Mouse (Mus musculus): Measurements from ENCODE around the gene Epha3. TPM values are rescaled to one million over a fixed set of nuclear protein-coding genes. Genes with fewer than 3 reads are reported as not detected.

Epha3 gene
- polyA plus RNA-seq, 1 experiment from 2014 or later: 1.4 TPM

DNA sequence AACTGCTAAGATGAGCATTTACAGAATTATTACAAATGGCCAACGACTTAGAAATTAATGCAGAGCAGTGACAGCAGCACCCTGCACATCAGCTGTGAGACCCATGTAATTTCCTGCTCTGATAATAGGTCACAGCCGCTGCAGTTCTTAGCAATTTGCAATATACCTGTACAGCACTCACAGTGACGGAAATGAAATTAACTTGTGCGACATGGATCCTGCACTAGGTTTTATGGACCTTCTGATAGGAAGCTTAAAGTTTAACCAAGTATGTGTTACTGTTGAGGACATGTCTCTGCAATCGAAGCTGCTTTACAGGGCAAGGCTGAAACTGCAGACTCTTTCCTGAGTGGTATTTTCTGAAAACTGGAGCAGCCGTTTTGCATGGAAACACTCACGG lies 80.4 kb downstream of the Epha3 start:
- ATAC-seq (ENCODE audit: low read depth): no peak
- Histone ChIP-seq H3K36me3 (no peaks in the 10 kb centered on the region), H3K27me3 (no peaks in the 10 kb centered on the region), H3K9ac (no peak overlapping the region), H3K4me2 (no peak overlapping the region), H3K4me1 (replicated peaks) (no peaks in the 10 kb centered on the region), H3K27ac (no peak overlapping the region), H3K4me3 (replicated peaks) (no peak overlapping the region), H3K9me3 (replicated peaks) (no peaks in the 10 kb centered on the region)
- 64% methylated on average over 7 of the region's 7 CpGs for WGBS (ENCODE audit: insufficient replicate concordance)
- DNase-seq: no peak

DNA sequence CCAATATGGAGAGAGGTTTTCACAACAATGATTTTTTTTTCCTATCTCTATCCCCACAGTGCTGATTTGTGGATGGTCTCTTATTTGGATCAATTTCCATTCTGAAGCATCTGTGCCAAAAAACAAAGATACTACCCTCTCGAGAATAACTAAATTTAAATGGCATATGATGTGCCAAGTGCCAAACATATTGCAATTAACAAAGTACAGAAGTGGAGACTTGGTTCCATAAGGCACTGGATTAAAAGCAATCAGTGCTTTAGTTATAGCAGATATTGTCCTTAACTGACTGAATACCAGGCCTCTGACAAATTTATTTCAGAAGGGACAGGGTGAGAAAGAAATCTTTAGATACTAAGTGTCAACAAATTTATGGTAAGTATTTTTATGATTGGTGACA lies 81.9 kb downstream of the Epha3 start:
- no peaks in the 10 kb centered on the region for H3K27me3 ChIP-seq
- no peaks in the 10 kb centered on the region for H3K36me3 ChIP-seq
- ATAC-seq (ENCODE audit: low read depth): no peak
- H3K4me3 ChIP-seq (replicated peaks): no peak overlapping the region
- DNase-seq: no peak
- H3K9ac ChIP-seq: no peak overlapping the region
- WGBS (ENCODE audit: insufficient replicate concordance): 42% methylated on average over 1 of the region's 1 CpGs
- H3K4me1 ChIP-seq (replicated peaks): no peaks in the 10 kb centered on the region
- H3K4me2 ChIP-seq: no peak overlapping the region
- H3K27ac ChIP-seq: no peak overlapping the region
- no peaks in the 10 kb centered on the region for H3K9me3 ChIP-seq (replicated peaks)

DNA sequence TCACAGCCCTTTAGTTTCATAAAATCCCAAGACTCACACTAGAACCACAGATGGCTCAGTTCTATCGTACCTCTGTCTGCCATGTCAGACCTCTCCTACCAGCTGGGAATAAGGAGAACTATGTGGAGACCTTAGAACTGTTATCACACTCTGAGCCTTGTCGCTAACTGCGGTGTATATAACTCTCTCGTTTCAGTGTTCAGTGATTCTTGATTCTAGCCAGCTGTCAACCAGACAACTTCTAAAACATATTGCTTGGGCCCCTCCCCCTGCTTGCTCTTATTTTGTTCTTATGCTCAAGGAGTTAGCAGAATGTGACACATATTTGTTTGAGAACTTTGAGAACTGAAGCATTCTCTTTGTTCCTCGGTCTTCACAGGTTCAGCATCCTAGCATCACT lies 83.8 kb downstream of the Epha3 start:
- H3K9me3 ChIP-seq (replicated peaks): no peaks in the 10 kb centered on the region
- H3K9ac ChIP-seq: no peak overlapping the region
- H3K27me3 ChIP-seq: no peaks in the 10 kb centered on the region
- H3K4me1 ChIP-seq (replicated peaks): no peaks in the 10 kb centered on the region
- no peak overlapping the region for H3K27ac ChIP-seq
- no peaks in the 10 kb centered on the region for H3K36me3 ChIP-seq
- H3K4me2 ChIP-seq: no peak overlapping the region
- H3K4me3 ChIP-seq (replicated peaks): no peak overlapping the region
- no peak for DNase-seq
- ATAC-seq (ENCODE audit: low read depth): no peak
- 75% methylated on average over 5 of the region's 5 CpGs for WGBS (ENCODE audit: insufficient replicate concordance)

DNA sequence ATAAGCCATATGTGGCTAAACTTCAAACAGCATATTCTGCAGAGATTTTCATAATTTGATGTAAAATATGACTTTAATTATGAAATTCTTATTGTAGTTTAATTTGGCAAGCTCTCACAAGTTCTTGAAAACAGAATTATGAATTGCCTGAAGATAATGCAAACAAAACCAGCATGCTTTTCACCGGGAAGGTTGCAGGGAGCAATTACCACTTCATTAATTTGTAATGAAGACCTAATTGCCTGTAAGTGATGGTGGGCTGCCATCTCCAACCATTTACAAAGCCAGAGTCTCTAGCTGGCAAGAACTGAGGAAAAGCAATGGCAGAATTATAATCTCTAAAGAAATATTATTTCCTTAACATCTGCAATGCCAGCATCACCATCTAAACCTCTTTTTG lies 86.2 kb downstream of the Epha3 start:
- H3K4me2 ChIP-seq: no peak overlapping the region
- H3K27ac ChIP-seq: no peak overlapping the region
- no peak for ATAC-seq (ENCODE audit: low read depth)
- H3K4me3 ChIP-seq (replicated peaks): no peak overlapping the region
- H3K9me3 ChIP-seq (replicated peaks): no peaks in the 10 kb centered on the region
- no peaks in the 10 kb centered on the region for H3K27me3 ChIP-seq
- no peak overlapping the region for H3K9ac ChIP-seq
- no peak for DNase-seq
- no peaks in the 10 kb centered on the region for H3K4me1 ChIP-seq (replicated peaks)
- H3K36me3 ChIP-seq: no peaks in the 10 kb centered on the region
- WGBS (ENCODE audit: insufficient replicate concordance): 47% methylated on average over 1 of the region's 1 CpGs

DNA sequence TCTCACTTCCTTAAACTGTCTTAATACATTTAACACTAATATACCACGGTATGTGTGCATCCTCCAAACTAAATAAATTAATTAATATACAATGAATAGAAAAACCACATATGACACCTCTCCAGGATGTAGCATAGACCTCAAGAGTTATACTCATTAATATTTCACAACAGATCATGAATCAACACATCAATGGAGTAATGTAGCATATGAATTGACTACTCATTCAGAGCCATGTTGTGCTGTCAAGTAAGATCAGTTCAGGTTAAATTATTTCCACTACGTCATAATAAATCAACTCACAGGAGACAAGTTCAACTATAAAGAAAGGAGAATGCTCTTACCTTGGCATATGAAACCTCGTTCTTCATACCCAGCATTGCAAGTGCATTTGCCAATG lies 91.4 kb downstream of the Epha3 start:
- no peak overlapping the region for H3K27ac ChIP-seq
- H3K4me3 ChIP-seq (replicated peaks): no peak overlapping the region
- DNase-seq (no peak), ATAC-seq (ENCODE audit: low read depth) (no peak)
- H3K4me2 ChIP-seq: no peak overlapping the region
- WGBS (ENCODE audit: insufficient replicate concordance): 69% methylated on average over 3 of the region's 3 CpGs
- H3K9me3 ChIP-seq (replicated peaks): no peaks in the 10 kb centered on the region
- H3K9ac ChIP-seq: no peak overlapping the region
- H3K27me3 ChIP-seq: no peaks in the 10 kb centered on the region
- H3K4me1 ChIP-seq (replicated peaks): no peaks in the 10 kb centered on the region
- no peaks in the 10 kb centered on the region for H3K36me3 ChIP-seq

DNA sequence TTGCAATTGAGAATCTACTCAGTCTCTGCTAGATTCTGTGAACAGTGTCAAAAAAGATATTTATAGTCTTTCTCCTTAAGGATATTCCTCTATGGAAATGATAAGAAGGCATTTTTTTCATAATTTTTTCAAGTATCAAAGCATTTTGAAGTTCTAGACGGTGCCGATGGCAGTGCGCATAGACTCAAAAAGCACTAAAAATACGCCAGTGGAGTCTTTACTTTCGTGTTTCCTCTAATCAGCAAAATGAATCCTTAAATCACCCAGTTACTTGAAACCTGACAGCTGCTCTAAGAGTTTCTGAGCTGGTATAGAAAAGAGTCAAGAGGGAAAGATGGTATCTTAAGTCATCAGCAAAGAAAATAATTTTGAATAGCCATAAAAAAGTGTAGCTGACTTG lies 96.4 kb downstream of the Epha3 start:
- DNase-seq (no peak), ATAC-seq (ENCODE audit: low read depth) (no peak)
- Histone ChIP-seq H3K4me2 (no peak overlapping the region), H3K36me3 (no peaks in the 10 kb centered on the region), H3K4me3 (replicated peaks) (no peak overlapping the region), H3K27ac (no peak overlapping the region), H3K4me1 (replicated peaks) (no peaks in the 10 kb centered on the region), H3K27me3 (no peaks in the 10 kb centered on the region), H3K9me3 (replicated peaks) (no peaks in the 10 kb centered on the region), H3K9ac (no peak overlapping the region)
- WGBS (ENCODE audit: insufficient replicate concordance): 67% methylated on average over 5 of the region's 5 CpGs

DNA sequence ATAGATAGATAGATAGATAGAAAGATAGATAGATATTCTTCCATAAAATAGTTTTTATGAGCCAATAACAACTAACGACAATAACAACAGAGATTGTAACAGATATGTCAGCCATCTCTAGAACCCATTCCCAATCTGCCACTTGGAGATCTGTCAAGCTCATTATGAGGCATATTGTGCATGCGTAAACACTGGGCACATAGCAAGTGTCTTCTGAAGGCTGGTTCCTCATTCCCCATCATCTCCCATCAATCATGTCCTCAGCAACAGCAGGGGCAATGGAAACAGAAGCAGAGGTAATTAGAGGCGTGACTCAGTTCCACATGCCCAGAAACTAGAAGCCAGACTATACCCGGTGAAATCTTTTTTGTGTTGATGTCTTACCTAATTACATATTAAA lies 102.8 kb downstream of the Epha3 start:
- Histone ChIP-seq H3K4me1 (replicated peaks) (no peaks in the 10 kb centered on the region), H3K4me3 (replicated peaks) (no peak overlapping the region), H3K9me3 (replicated peaks) (no peaks in the 10 kb centered on the region), H3K27ac (no peak overlapping the region), H3K36me3 (no peaks in the 10 kb centered on the region), H3K9ac (no peak overlapping the region), H3K4me2 (no peak overlapping the region), H3K27me3 (no peaks in the 10 kb centered on the region)
- ATAC-seq (ENCODE audit: low read depth) (no peak), DNase-seq (no peak)
- WGBS (ENCODE audit: insufficient replicate concordance): 67% methylated on average over 4 of the region's 4 CpGs

DNA sequence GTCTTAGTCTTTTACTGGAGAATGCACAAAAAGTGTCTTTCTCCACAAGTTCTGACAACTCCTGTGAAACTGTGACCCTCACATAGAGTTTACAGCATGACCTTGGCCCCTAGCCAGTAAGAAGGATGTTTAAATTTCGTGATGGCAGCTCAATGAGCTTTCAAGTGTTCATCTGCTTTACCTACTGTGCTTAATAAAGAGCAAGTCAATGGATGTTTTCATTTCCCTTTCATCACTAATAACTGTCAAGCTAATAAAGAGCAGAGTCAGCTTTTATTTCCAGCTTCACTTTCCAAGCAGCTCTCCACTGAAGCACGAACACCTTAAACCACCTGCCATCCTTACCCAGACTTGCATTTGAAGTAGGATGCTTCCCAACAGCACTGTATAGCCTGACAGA lies 103.9 kb downstream of the Epha3 start:
- ATAC-seq (ENCODE audit: low read depth) (no peak), DNase-seq (no peak)
- Histone ChIP-seq H3K4me2 (no peak overlapping the region), H3K9me3 (replicated peaks) (no peaks in the 10 kb centered on the region), H3K27me3 (no peaks in the 10 kb centered on the region), H3K36me3 (no peaks in the 10 kb centered on the region), H3K4me1 (replicated peaks) (no peaks in the 10 kb centered on the region), H3K27ac (no peak overlapping the region), H3K4me3 (replicated peaks) (no peak overlapping the region), H3K9ac (no peak overlapping the region)
- 44% methylated on average over 2 of the region's 2 CpGs for WGBS (ENCODE audit: insufficient replicate concordance)

DNA sequence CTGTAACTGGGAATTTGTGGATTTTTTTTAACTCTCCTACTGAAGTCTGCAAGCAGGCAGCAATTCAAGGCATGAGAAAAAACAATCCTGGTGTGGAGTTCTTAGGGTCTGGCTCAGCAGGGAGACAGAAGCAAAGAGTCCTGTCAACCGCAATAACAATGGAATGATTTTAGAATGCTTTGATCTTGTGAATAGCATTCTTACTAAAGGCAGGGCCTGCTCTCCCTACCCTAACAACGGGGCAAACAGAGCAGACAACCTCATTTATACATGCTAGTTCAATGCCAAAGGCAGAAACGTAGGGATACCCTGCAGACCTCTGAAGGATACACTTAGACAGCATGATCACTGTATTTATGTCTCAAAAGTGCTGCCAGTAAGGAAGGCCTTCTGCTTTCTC lies 110.9 kb downstream of the Epha3 start:
- Histone ChIP-seq H3K9ac (no peak overlapping the region), H3K4me3 (replicated peaks) (no peak overlapping the region), H3K4me2 (no peak overlapping the region), H3K36me3 (no peaks in the 10 kb centered on the region), H3K4me1 (replicated peaks) (no peaks in the 10 kb centered on the region), H3K9me3 (replicated peaks) (0 out of 2 replicates have a peak, but pooled peaks cover 3% of the 10 kb centered on the region), H3K27me3 (no peaks in the 10 kb centered on the region), H3K27ac (no peak overlapping the region)
- DNase-seq: no peak
- ATAC-seq (ENCODE audit: low read depth): no peak
- 22% methylated on average over 3 of the region's 3 CpGs for WGBS (ENCODE audit: insufficient replicate concordance)

DNA sequence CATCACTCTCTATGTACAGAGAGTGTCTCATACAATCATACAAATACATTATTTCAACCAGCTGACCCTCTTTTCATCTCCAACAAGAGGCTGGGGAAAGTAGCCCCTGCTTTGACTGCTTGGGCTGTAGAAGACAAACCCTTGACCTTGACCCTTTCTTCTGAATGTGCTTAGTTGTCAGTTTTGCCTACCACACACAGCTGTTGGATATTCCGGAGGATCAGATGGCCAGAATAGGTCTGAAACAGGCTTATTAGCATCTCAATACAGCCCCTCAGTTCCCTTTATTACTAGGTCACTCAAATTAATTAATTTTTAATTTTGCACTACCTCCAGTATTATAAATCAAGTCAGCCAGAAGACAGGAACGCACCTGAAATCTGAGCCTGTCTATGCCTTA lies 116.2 kb downstream of the Epha3 start:
- Histone ChIP-seq H3K27me3 (no peaks in the 10 kb centered on the region), H3K9me3 (replicated peaks) (0 out of 2 replicates have a peak, but pooled peaks cover 3% of the 10 kb centered on the region), H3K4me1 (replicated peaks) (no peaks in the 10 kb centered on the region), H3K27ac (no peak overlapping the region), H3K4me3 (replicated peaks) (no peak overlapping the region), H3K9ac (no peak overlapping the region), H3K4me2 (no peak overlapping the region), H3K36me3 (no peaks in the 10 kb centered on the region)
- no peak for ATAC-seq (ENCODE audit: low read depth)
- no peak for DNase-seq
- 68% methylated on average over 2 of the region's 2 CpGs for WGBS (ENCODE audit: insufficient replicate concordance)

GRCm38 (mm10) chr16:63745465-63745864 lies 118.5 kb downstream of the Epha3 start:
- ATAC-seq (ENCODE audit: low read depth) (no peak), DNase-seq (no peak)
- Histone ChIP-seq H3K27ac (no peak overlapping the region), H3K4me2 (no peak overlapping the region), H3K9ac (no peak overlapping the region), H3K9me3 (replicated peaks) (0 out of 2 replicates have a peak, but pooled peaks cover 2% of the 10 kb centered on the region), H3K27me3 (no peaks in the 10 kb centered on the region), H3K4me3 (replicated peaks) (no peak overlapping the region), H3K36me3 (no peaks in the 10 kb centered on the region), H3K4me1 (replicated peaks) (no peaks in the 10 kb centered on the region)
- WGBS (ENCODE audit: insufficient replicate concordance): 69% methylated on average over 5 of the region's 5 CpGs

GRCm38 (mm10) chr16:63743208-63743854 lies 120.6 kb downstream of the Epha3 start:
- Histone ChIP-seq H3K9me3 (replicated peaks) (no peaks in the 10 kb centered on the region), H3K9ac (no peak overlapping the region), H3K4me1 (replicated peaks) (no peaks in the 10 kb centered on the region), H3K27ac (no peak overlapping the region), H3K4me2 (no peak overlapping the region), H3K27me3 (no peaks in the 10 kb centered on the region), H3K36me3 (no peaks in the 10 kb centered on the region), H3K4me3 (replicated peaks) (no peak overlapping the region)
- no peak for DNase-seq
- no peak for ATAC-seq (ENCODE audit: low read depth)
- 51% methylated on average over 9 of the region's 9 CpGs for WGBS (ENCODE audit: insufficient replicate concordance)

Data from liver, embryonic 13.5 days (tissue).